Mouse (Mus musculus): ENCODE measurements around the gene Ablim1.

- no peak for TF ChIP-seq EP300 (IDR thresholded peaks at IDR 0.05; ENCODE audit: insufficient read depth, low read depth, low read length)
- no peak for TF ChIP-seq CTCF (IDR thresholded peaks at IDR 0.05; ENCODE audit: low read depth, low read length)
These were observed 262.7 kb downstream of the Ablim1 start for GRCm38 (mm10) chr19:57052016-57052415.
